Mouse (Mus musculus): ENCODE measurements around the gene Trappc6a.
A peak's percentile ranks its signal among the peaks of the same experiment; 100 is the strongest.

DNA sequence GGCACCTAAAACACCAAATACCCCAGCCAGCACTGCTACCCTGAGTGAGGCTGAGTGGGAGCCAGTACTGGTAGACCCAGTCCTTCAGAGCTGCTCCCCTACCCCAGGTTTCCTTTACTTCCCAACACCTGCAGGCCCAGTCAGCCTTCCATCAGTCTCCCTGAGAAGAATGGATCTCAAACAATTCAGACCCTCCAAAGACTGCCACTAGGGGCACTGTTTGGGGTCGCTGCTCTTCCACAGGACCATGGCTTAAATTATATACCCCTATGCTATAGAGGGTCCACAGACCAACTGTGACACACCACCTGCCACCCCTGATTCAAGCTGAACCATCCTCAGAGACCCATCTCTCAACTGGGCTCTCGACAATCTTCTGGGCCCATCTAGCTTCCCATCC lies 50.8 kb downstream of the Trappc6a start:
- TF ChIP-seq POLR2A (IDR thresholded peaks at IDR 0.05; ENCODE audit: insufficient read depth, low read depth, low read length), result no peak
- TF ChIP-seq CTCF (IDR thresholded peaks at IDR 0.05), result peak; percentile 63
- no peak for TF ChIP-seq EP300 (IDR thresholded peaks at IDR 0.05; ENCODE audit: insufficient read depth, low read depth, low read length)

All from heart, adult 2 months (tissue).